In genomic region chr17:5679315-5679714, GRCm38 (mm10) we compare ENCODE assay signal across 15 mouse cellular contexts.
"Had no signal": no experiment of that assay in that cellular context is flagged by ENCODE, and none has a peak within 500 bp of the region (broad histone marks: within the 10 kb centered on the region; RNA-seq: fewer than 3 reads in every experiment).

No protein-coding gene starts in this region.

- H3K9ac ChIP-seq: liver, embryonic 15.5 days; midbrain, embryonic 15.5 days had no signal

- H3K4me3 ChIP-seq: left cerebral cortex, adult 2 months; limb, embryonic 10.5 days; liver, embryonic 15.5 days; midbrain, embryonic 10.5 days; midbrain, embryonic 15.5 days had no signal

- ATAC-seq: intestine, postnatal 0 days; lung, postnatal 0 days; midbrain, embryonic 15.5 days had no signal

- H3K27ac ChIP-seq: left cerebral cortex, adult 2 months; limb, embryonic 10.5 days; liver, embryonic 15.5 days; midbrain, embryonic 10.5 days; midbrain, embryonic 15.5 days had no signal

- H3K36me3 ChIP-seq: limb, embryonic 10.5 days; liver, embryonic 15.5 days; midbrain, embryonic 10.5 days; midbrain, embryonic 15.5 days had no signal

- H3K4me1 ChIP-seq: limb, embryonic 10.5 days; liver, embryonic 15.5 days; midbrain, embryonic 15.5 days had no signal

- H3K4me2 ChIP-seq: liver, embryonic 11.5 days; liver, embryonic 15.5 days; midbrain, embryonic 15.5 days had no signal

- H3K9me3 ChIP-seq: limb, embryonic 10.5 days; liver, embryonic 15.5 days; midbrain, embryonic 10.5 days; midbrain, embryonic 15.5 days had no signal

- DNase-seq: kidney, postnatal 10 days; lung, adult 2 months; lung, postnatal 36 days; right cerebral cortex, postnatal 4 days; spleen, adult 18-20 months; thymus, adult 18-20 months; thymus, postnatal 14 days had no signal

- H3K27me3 ChIP-seq: liver, embryonic 15.5 days; midbrain, embryonic 15.5 days had no signal
